Mouse (Mus musculus) ovary, adult 18-20 months (tissue): Measurements from ENCODE around the gene Flrt3.

Experiments
- DNase-seq: peaks from one replicate; pipeline ENCODE4 v3.0.0; 2022; ENCODE audit warnings: low spot score, mixed read lengths

Flrt3 gene

DNA sequence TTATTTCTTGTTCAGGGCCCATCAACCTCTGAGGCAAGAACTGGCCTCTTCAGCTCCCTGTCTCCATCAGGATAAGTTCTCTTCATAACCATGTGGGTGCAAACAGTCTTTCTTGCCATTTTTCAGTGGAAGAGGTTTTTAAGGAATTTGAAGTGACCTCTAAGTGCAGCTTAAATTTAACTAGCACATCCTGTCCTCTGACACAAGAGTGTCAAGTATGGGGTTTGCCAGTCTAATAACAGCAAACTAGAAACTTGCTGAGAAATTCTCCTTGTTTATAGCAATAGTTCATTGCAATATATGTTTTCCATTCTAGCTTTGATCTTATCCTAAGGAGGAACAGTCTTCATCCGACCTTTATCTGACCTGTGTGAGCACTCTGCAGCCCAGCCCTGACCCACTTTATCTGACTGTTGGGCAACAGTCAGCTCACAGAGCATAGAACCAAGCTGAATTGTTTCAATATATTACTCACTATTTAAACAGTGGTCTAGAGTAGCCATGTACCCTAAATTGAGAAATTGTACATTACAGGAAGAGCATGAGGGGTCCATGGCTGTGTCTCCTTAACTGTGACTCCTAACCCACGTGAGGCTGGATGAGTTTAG lies 49.4 kb downstream of the Flrt3 start:
- no peak for DNase-seq

DNA sequence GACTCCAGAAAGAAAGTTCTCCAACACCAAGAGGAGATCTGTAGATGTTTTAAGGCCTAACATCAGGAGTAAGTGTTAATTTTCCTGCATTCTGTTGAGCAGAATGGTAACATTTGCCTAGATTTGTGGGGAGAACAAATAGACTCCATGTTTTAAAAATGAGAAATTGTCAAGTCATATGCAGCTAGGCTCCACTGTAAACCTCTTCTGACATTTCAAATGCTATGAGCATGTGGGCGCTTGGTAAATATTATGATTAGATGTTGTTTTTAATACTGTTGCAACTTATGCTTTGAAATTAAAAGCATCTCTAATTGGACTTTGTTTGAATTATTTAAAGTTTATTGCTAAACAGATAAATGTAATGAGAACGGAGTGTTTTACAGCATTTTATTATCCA lies 55.8 kb downstream of the Flrt3 start:
- DNase-seq = no peak
